Mouse (Mus musculus) limb, embryonic 14.5 days (tissue): ENCODE data around the gene Hrh1. TPM values are rescaled to one million over a fixed set of nuclear protein-coding genes. Genes with fewer than 3 reads are reported as not detected.
"Not testable (repeated sequence)": the region's sequence is repeated elsewhere in the genome, so short reads cannot be mapped to it uniquely, and the experiment has no call there.

Source experiments
- ATAC-seq: fragments of 200-750 bp; cut with Nextera tagmentation; 2 replicates; pipeline ENCODE4 v1.8.0; 2017; ENCODE audit warnings: low read depth, moderate number of reproducible peaks, moderate TSS enrichment; ENCODE audit not compliant: low FRiP score
- DNase-seq: peaks from one replicate; pipeline ENCODE4 v3.0.0-alpha.2; 2015; ENCODE audit warnings: low spot score
- H3K27ac ChIP-seq: fragments of 300-500 bp; sonication (generic); replicated peaks from 2 replicates; pipeline ENCODE4 v1.5.1; 2014; ENCODE audit warnings: low read depth, mild to moderate bottlenecking, low read length, moderate library complexity, mixed read lengths
- H3K27me3 ChIP-seq: fragments of 300-500 bp; sonication (generic); 2 replicates; pipeline ENCODE4 v1.6.1; 2014; ENCODE audit warnings: low read length, mixed read lengths; ENCODE audit not compliant: control insufficient read depth, insufficient read depth
- H3K36me3 ChIP-seq: fragments of 300-500 bp; sonication (generic); 2 replicates; pipeline ENCODE4 v1.6.1; 2014; ENCODE audit warnings: mild to moderate bottlenecking, low read length, moderate library complexity, mixed read lengths; ENCODE audit not compliant: control insufficient read depth, insufficient read depth
- H3K4me1 ChIP-seq: fragments of 300-500 bp; sonication (generic); 2 replicates; pipeline ENCODE4 v1.6.1; 2014; ENCODE audit warnings: antibody characterized with exemption, low read length, mixed read lengths; ENCODE audit not compliant: control insufficient read depth, insufficient read depth
- H3K4me2 ChIP-seq: fragments of 300-500 bp; sonication (generic); replicated peaks from 2 replicates; pipeline ENCODE4 v1.6.1; 2014; ENCODE audit warnings: low read depth, mild to moderate bottlenecking, low read length, moderate library complexity; ENCODE audit not compliant: severe bottlenecking
- H3K4me3 ChIP-seq: fragments of 300-500 bp; sonication (generic); replicated peaks from 2 replicates; pipeline ENCODE4 v1.5.1; 2014; ENCODE audit warnings: low read length
- H3K9ac ChIP-seq: fragments of 300-500 bp; sonication (generic); 2 replicates; pipeline ENCODE4 v1.6.1; 2014; ENCODE audit warnings: mild to moderate bottlenecking, low read depth, low read length, moderate library complexity; ENCODE audit not compliant: severe bottlenecking
- H3K9me3 ChIP-seq: fragments of 300-500 bp; sonication (generic); 2 replicates; pipeline ENCODE4 v1.6.1; 2016; ENCODE audit warnings: low read length; ENCODE audit not compliant: control insufficient read depth
- WGBS: fragments of 180-500 bp; shearing (Covaris S2); extraction: QIAGEN DNeasy Blood & Tissue Kit; methylation state at CpG from one replicate; pipeline ENCODE4 v1.1.7; 2014; 5-methylcytosine and 5-hydroxymethylcytosine counted together
- polyA plus RNA-seq, 2 experiments: library from polyadenylated mRNA; depleted of rRNA in 1 of 2; stranded (reverse) in 1 of 2; unstranded in 1 of 2; fragments of >200 nt; fragmentation: Nextera tagmentation in 1 of 2; extraction: Ambion mirVana in 1 of 2; gene quantifications; 2 replicates each; pipeline versions ENCODE4 v1.2.1 to v1.2.3; 2012 to 2014

Gene Hrh1
- polyA plus RNA-seq, 2 experiments, result 0.11 TPM; not detected in 1

GRCm38 (mm10) chr6:114528709-114529108, 131.0 kb downstream of the Hrh1 start:
- not testable (repeated sequence) for H3K36me3 ChIP-seq, H3K4me1 ChIP-seq, H3K9me3 ChIP-seq, ATAC-seq, H3K27me3 ChIP-seq, H3K4me2 ChIP-seq, DNase-seq, H3K9ac ChIP-seq, H3K4me3 ChIP-seq, H3K27ac ChIP-seq
- no CpG with 5 or more reads among the region's 12 CpGs for WGBS

Other genes starting within 250 kb of the Hrh1 start
- 0.64 and 0.77 TPM in 2 replicates for gene Slc6a1, start 115.3 kb upstream of the Hrh1 start, polyA plus RNA-seq (2012; rRNA removed)
- 0.08 and 0.18 TPM in 2 replicates for gene Slc6a1, start 115.3 kb upstream of the Hrh1 start, polyA plus RNA-seq (2014; fragmentation: Nextera tagmentation; extraction: Ambion mirVana)
- gene Atg7, start 245.2 kb downstream of the Hrh1 start, polyA plus RNA-seq (2012; rRNA removed), result 11.6 and 13.2 TPM in 2 replicates
- 19.2 and 21.4 TPM in 2 replicates for gene Atg7, start 245.2 kb downstream of the Hrh1 start, polyA plus RNA-seq (2014; fragmentation: Nextera tagmentation; extraction: Ambion mirVana)